Mouse (Mus musculus): ENCODE results near the gene Aak1. TPM values are rescaled to one million over a fixed set of nuclear protein-coding genes. Genes with fewer than 3 reads are reported as not detected.
A peak's percentile ranks its signal among the peaks of the same experiment; 100 is the strongest.

The Aak1 gene
- polyA plus RNA-seq, 1 experiment from 2014 or later: 23.3 TPM

GRCm38 (mm10) chr6:86814926-86815325, 34.4 kb upstream of the Aak1 start:
- no peak for ATAC-seq (ENCODE audit: insufficient number of reproducible peaks, insufficient read depth, low FRiP score, low read depth)
- Histone ChIP-seq H3K27me3 (ENCODE audit: control insufficient read depth, insufficient read depth, low read length) (no peaks in the 10 kb centered on the region), H3K4me1 (ENCODE audit: control insufficient read depth in 2 of 2, insufficient read depth in 2 of 2, low read length in 2 of 2) (peaks cover 8 to 9% of the 10 kb centered on the region in 2 experiments; a peak in 2 of 4 replicates), H3K36me3 (ENCODE audit: control insufficient read depth, insufficient read depth, low read length) (no peaks in the 10 kb centered on the region), H3K4me2 (ENCODE audit: low read length) (peak overlapping the region; percentile 30), H3K4me3 (ENCODE audit: control insufficient read depth in 1 of 2, insufficient read depth in 1 of 2, low read depth in 1 of 2, low read length in 2 of 2) (no peak overlapping the region), H3K27ac (replicated peaks in 1 of 2; ENCODE audit: control insufficient read depth in 1 of 2, insufficient read depth in 1 of 2, low read depth in 2 of 2, low read length in 2 of 2) (no peak overlapping the region), H3K9me3 (ENCODE audit: control insufficient read depth, low read length) (no peaks in the 10 kb centered on the region), H3K9ac (ENCODE audit: low read length) (no peak overlapping the region)
- WGBS: 65% methylated on average over 3 of the region's 3 CpGs

GRCm38 (mm10) chr6:86815436-86815835, 33.9 kb upstream of the Aak1 start:
- peak overlapping the region; percentile 30 for H3K4me2 ChIP-seq (ENCODE audit: low read length)
- H3K27me3 ChIP-seq (ENCODE audit: control insufficient read depth, insufficient read depth, low read length): no peaks in the 10 kb centered on the region
- 0 out of 2 replicates have a peak overlapping the region, but pooled peaks have one; percentile 6 for H3K9ac ChIP-seq (ENCODE audit: low read length)
- H3K9me3 ChIP-seq (ENCODE audit: control insufficient read depth, low read length): no peaks in the 10 kb centered on the region
- ATAC-seq (ENCODE audit: insufficient number of reproducible peaks, insufficient read depth, low FRiP score, low read depth): no peak
- H3K4me1 ChIP-seq (ENCODE audit: control insufficient read depth in 2 of 2, insufficient read depth in 2 of 2, low read length in 2 of 2): peaks cover 8 to 9% of the 10 kb centered on the region in 2 experiments; a peak in 2 of 4 replicates
- no peak overlapping the region for H3K4me3 ChIP-seq (ENCODE audit: control insufficient read depth in 1 of 2, insufficient read depth in 1 of 2, low read depth in 1 of 2, low read length in 2 of 2)
- no peak overlapping the region for H3K27ac ChIP-seq (replicated peaks in 1 of 2; ENCODE audit: control insufficient read depth in 1 of 2, insufficient read depth in 1 of 2, low read depth in 2 of 2, low read length in 2 of 2)
- WGBS: 11% methylated on average over 7 of the region's 7 CpGs
- no peaks in the 10 kb centered on the region for H3K36me3 ChIP-seq (ENCODE audit: control insufficient read depth, insufficient read depth, low read length)

DNA sequence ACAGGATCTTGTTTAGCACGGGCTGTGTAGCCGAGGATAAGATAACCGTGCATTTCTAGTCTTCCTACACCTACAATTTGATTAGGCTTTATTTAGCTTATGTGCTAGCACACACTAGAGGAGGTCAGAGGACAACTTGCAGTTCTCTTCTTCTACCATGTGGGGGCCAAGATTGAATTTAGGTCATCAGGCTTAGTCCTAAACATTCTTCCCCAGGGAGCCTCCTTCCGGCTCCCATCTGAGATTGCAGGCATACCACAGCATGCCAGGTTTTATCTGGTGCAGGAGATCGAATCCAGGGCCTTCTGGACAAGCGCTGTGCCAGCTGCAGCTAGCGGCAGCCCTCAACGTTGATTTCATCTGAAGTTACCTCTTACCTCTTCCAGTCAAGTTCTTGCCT, 32.7 kb upstream of the Aak1 start:
- WGBS: 3% methylated on average over 8 of the region's 8 CpGs
- no peak overlapping the region for H3K4me2 ChIP-seq (ENCODE audit: low read length)
- H3K36me3 ChIP-seq (ENCODE audit: control insufficient read depth, insufficient read depth, low read length): no peaks in the 10 kb centered on the region
- no peaks in the 10 kb centered on the region for H3K27me3 ChIP-seq (ENCODE audit: control insufficient read depth, insufficient read depth, low read length)
- H3K4me1 ChIP-seq (ENCODE audit: control insufficient read depth in 2 of 2, insufficient read depth in 2 of 2, low read length in 2 of 2): peaks cover 8 to 9% of the 10 kb centered on the region in 2 experiments; a peak in 2 of 4 replicates
- no peak overlapping the region for H3K9ac ChIP-seq (ENCODE audit: low read length)
- H3K4me3 ChIP-seq (ENCODE audit: control insufficient read depth in 1 of 2, insufficient read depth in 1 of 2, low read depth in 1 of 2, low read length in 2 of 2): no peak overlapping the region
- H3K9me3 ChIP-seq (ENCODE audit: control insufficient read depth, low read length): no peaks in the 10 kb centered on the region
- no peak for ATAC-seq (ENCODE audit: insufficient number of reproducible peaks, insufficient read depth, low FRiP score, low read depth)
- no peak overlapping the region for H3K27ac ChIP-seq (replicated peaks in 1 of 2; ENCODE audit: control insufficient read depth in 1 of 2, insufficient read depth in 1 of 2, low read depth in 2 of 2, low read length in 2 of 2)

GRCm38 (mm10) chr6:86818914-86819313, 30.4 kb upstream of the Aak1 start:
- ATAC-seq (ENCODE audit: insufficient number of reproducible peaks, insufficient read depth, low FRiP score, low read depth): no peak
- no peak overlapping the region for H3K9ac ChIP-seq (ENCODE audit: low read length)
- 67% methylated on average over 4 of the region's 4 CpGs for WGBS
- H3K36me3 ChIP-seq (ENCODE audit: control insufficient read depth, insufficient read depth, low read length): no peaks in the 10 kb centered on the region
- no peak overlapping the region for H3K4me2 ChIP-seq (ENCODE audit: low read length)
- H3K27ac ChIP-seq (replicated peaks in 1 of 2; ENCODE audit: control insufficient read depth in 1 of 2, insufficient read depth in 1 of 2, low read depth in 2 of 2, low read length in 2 of 2): no peak overlapping the region
- H3K27me3 ChIP-seq (ENCODE audit: control insufficient read depth, insufficient read depth, low read length): no peaks in the 10 kb centered on the region
- H3K4me3 ChIP-seq (ENCODE audit: control insufficient read depth in 1 of 2, insufficient read depth in 1 of 2, low read depth in 1 of 2, low read length in 2 of 2): no peak overlapping the region
- no peaks in the 10 kb centered on the region for H3K9me3 ChIP-seq (ENCODE audit: control insufficient read depth, low read length)
- H3K4me1 ChIP-seq (ENCODE audit: control insufficient read depth in 2 of 2, insufficient read depth in 2 of 2, low read length in 2 of 2): peaks cover 20 to 27% of the 10 kb centered on the region in 2 experiments

DNA sequence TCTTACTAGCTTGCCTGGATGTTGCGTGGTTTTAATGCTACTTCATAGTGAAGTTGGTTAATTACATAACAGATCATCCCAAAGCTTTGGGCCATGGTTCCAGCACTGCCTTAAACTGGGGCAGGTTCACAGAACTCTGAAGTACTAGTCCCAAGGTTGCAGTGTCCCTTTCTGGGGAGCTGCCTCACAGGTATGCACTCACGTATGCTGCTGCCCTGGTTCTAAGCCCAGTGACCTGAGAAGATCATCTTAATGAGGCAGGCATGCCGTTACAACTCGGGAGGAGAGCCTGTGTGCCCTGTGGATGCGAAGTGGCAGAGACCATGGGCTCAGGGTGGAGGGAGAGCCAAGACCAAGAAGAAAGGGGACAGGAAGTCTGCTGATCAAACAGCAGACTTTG, 29.4 kb upstream of the Aak1 start:
- WGBS: 75% methylated on average over 5 of the region's 5 CpGs
- no peak for ATAC-seq (ENCODE audit: insufficient number of reproducible peaks, insufficient read depth, low FRiP score, low read depth)

DNA sequence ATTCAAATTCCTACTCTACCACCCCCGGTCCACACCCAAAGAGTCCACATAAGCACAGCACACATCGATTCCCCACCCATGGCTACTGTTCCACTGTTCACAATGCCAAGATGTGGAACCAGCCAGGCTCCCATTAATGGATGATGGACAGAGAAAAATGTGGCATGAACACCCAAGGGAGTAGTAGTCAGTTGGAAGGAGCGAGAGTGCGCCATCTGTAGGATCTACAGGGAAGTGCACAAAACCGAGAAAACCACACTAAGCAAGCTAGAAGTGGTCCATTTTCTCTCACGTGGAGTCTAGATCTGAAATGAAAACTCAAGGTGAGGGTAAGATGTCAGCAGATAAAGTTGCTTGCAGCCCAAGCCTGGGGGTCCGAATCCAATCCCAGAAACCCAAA, 28.6 kb upstream of the Aak1 start:
- Histone ChIP-seq H3K9ac (ENCODE audit: low read length) (no peak overlapping the region), H3K4me1 (ENCODE audit: control insufficient read depth in 2 of 2, insufficient read depth in 2 of 2, low read length in 2 of 2) (peaks cover 15 to 23% of the 10 kb centered on the region in 2 experiments), H3K4me2 (ENCODE audit: low read length) (no peak overlapping the region), H3K4me3 (ENCODE audit: control insufficient read depth in 1 of 2, insufficient read depth in 1 of 2, low read depth in 1 of 2, low read length in 2 of 2) (no peak overlapping the region), H3K9me3 (ENCODE audit: control insufficient read depth, low read length) (no peaks in the 10 kb centered on the region), H3K27ac (replicated peaks in 1 of 2; ENCODE audit: control insufficient read depth in 1 of 2, insufficient read depth in 1 of 2, low read depth in 2 of 2, low read length in 2 of 2) (no peak overlapping the region), H3K36me3 (ENCODE audit: control insufficient read depth, insufficient read depth, low read length) (no peaks in the 10 kb centered on the region), H3K27me3 (ENCODE audit: control insufficient read depth, insufficient read depth, low read length) (no peaks in the 10 kb centered on the region)
- 58% methylated on average over 7 of the region's 7 CpGs for WGBS
- no peak for ATAC-seq (ENCODE audit: insufficient number of reproducible peaks, insufficient read depth, low FRiP score, low read depth)

More for the DNA sequence above, 29.4 kb upstream of the Aak1 start:
- H3K36me3 ChIP-seq (ENCODE audit: control insufficient read depth, insufficient read depth, low read length): no peaks in the 10 kb centered on the region
- no peak overlapping the region for H3K9ac ChIP-seq (ENCODE audit: low read length)
- H3K27ac ChIP-seq (replicated peaks in 1 of 2; ENCODE audit: control insufficient read depth in 1 of 2, insufficient read depth in 1 of 2, low read depth in 2 of 2, low read length in 2 of 2): no peak overlapping the region
- peaks cover 20 to 27% of the 10 kb centered on the region in 2 experiments for H3K4me1 ChIP-seq (ENCODE audit: control insufficient read depth in 2 of 2, insufficient read depth in 2 of 2, low read length in 2 of 2)
- no peaks in the 10 kb centered on the region for H3K27me3 ChIP-seq (ENCODE audit: control insufficient read depth, insufficient read depth, low read length)
- no peaks in the 10 kb centered on the region for H3K9me3 ChIP-seq (ENCODE audit: control insufficient read depth, low read length)
- H3K4me2 ChIP-seq (ENCODE audit: low read length): no peak overlapping the region
- no peak overlapping the region for H3K4me3 ChIP-seq (ENCODE audit: control insufficient read depth in 1 of 2, insufficient read depth in 1 of 2, low read depth in 1 of 2, low read length in 2 of 2)

DNA sequence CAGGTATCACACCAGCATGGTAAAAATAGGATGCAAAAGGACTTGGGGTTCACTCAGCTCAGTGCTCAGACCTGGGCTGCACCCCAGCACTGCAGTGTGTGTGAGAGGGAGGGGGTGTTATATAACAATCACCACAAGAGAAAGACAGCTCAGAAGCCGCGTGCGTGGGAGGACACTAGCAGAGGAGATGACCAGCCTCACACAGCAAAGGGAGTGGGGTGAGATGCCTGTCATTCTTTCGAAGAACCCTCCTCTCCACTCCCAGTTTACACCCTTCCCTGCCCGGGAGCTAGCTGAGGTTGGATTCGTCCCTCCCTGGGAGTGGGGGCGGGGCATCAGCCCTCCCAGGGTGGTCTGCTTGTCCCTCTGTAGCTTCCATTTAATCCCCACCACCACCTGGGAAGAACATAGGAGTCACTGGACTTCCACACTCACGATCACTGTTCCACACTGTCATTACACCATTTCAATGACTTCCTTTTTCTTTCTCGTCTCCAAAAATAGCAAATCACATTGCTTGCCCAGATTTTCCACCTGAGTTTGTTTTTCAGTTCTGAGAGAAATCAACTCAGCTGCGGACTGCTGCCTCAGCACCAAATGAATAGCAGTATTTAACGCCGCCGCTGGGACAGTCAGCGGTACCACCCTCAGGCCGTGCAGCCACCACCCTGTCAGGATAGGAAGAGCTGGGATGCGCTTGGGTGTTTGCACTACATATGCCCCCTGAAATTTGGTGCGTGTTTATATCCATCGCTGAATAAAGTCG, 26.8 kb upstream of the Aak1 start:
- Histone ChIP-seq H3K9ac (ENCODE audit: low read length) (peak overlapping the region; percentile 66), H3K4me3 (ENCODE audit: control insufficient read depth in 1 of 2, insufficient read depth in 1 of 2, low read depth in 1 of 2, low read length in 2 of 2) (peak overlapping the region; percentile 34 to 36), H3K4me1 (ENCODE audit: control insufficient read depth in 2 of 2, insufficient read depth in 2 of 2, low read length in 2 of 2) (peaks cover 11 to 19% of the 10 kb centered on the region in 2 experiments), H3K36me3 (ENCODE audit: control insufficient read depth, insufficient read depth, low read length) (no peaks in the 10 kb centered on the region), H3K27me3 (ENCODE audit: control insufficient read depth, insufficient read depth, low read length) (no peaks in the 10 kb centered on the region), H3K27ac (replicated peaks in 1 of 2; ENCODE audit: control insufficient read depth in 1 of 2, insufficient read depth in 1 of 2, low read depth in 2 of 2, low read length in 2 of 2) (no peak overlapping the region), H3K4me2 (ENCODE audit: low read length) (peak overlapping the region; percentile 78), H3K9me3 (ENCODE audit: control insufficient read depth, low read length) (no peaks in the 10 kb centered on the region)
- ATAC-seq (ENCODE audit: insufficient number of reproducible peaks, insufficient read depth, low FRiP score, low read depth): 0 out of 2 replicates have a peak, but pooled peaks have one; percentile 56
- WGBS: 4% methylated on average over 19 of the region's 19 CpGs

Measured in heart, embryonic 14.5 days (tissue).